29 mouse cellular contexts compared by ENCODE assay signal in genomic region chr7:25878735-25879134, GRCm38 (mm10). TPM values are rescaled to one million over a fixed set of nuclear protein-coding genes. Genes with fewer than 3 reads are reported as not detected.
A peak's percentile ranks its signal among the peaks of the same experiment; 100 is the strongest.
DNase-seq lines count a peak whose midpoint lies in the region; ATAC-seq and TF ChIP-seq lines count a peak whose summit lies in the region.
"Had no signal": no experiment of that assay in that cellular context is flagged by ENCODE, and none has a peak within 500 bp of the region (broad histone marks: within the 10 kb centered on the region; RNA-seq: fewer than 3 reads in every experiment).

No protein-coding gene starts in this region.

- H3K9ac ChIP-seq in lung, embryonic 14.5 days, result no peak overlapping the region
- no peak overlapping the region for H3K9ac ChIP-seq in heart, adult 2 months (ENCODE audit: low read depth, low read length)
- H3K9ac ChIP-seq: hindbrain, embryonic 12.5 days; limb, embryonic 12.5 days; lung, embryonic 15.5 days; neural tube, embryonic 13.5 days had no signal

- peak; percentile 47; the same call in 1 of the 2 replicates for ATAC-seq in lung, embryonic 14.5 days (ENCODE audit: insufficient read depth)
- ATAC-seq: forebrain, embryonic 14.5 days; midbrain, embryonic 16.5 days had no signal

- no peak overlapping the region for H3K4me3 ChIP-seq in lung, adult 2 months (replicated peaks; ENCODE audit: extremely low read depth, low read depth, low read length)
- no peak overlapping the region for H3K4me3 ChIP-seq in lung, embryonic 14.5 days (ENCODE audit: low read depth, low read length)
- H3K4me3 ChIP-seq in heart, adult 2 months, result no peak overlapping the region
- H3K4me3 ChIP-seq: erythroblast, embryonic 14.5 days; hindbrain, embryonic 12.5 days; layer of hippocampus, adult 2 months; limb, embryonic 12.5 days; lung, embryonic 15.5 days; myocyte; neural tube, embryonic 13.5 days had no signal

- no peak for TF ChIP-seq CTCF in lung, adult 2 months (IDR thresholded peaks at IDR 0.05; ENCODE audit: insufficient read depth, low read length)
- TF ChIP-seq CTCF in lung, embryonic 14.5 days (IDR thresholded peaks at IDR 0.05; ENCODE audit: low read depth), result no peak
- no peak for TF ChIP-seq CTCF in heart, adult 2 months (IDR thresholded peaks at IDR 0.05)

- no peaks in the 10 kb centered on the region for H3K4me1 ChIP-seq in lung, adult 2 months (ENCODE audit: control insufficient read depth, insufficient read depth, low read length)
- H3K4me1 ChIP-seq in lung, embryonic 14.5 days (ENCODE audit: insufficient read depth), result no peaks in the 10 kb centered on the region
- no peaks in the 10 kb centered on the region for H3K4me1 ChIP-seq in heart, adult 2 months (ENCODE audit: control insufficient read depth, insufficient read depth, low read length)
- H3K4me1 ChIP-seq: hindbrain, embryonic 12.5 days; limb, embryonic 12.5 days; lung, embryonic 15.5 days; neural tube, embryonic 13.5 days had no signal

- no peaks in the 10 kb centered on the region for H3K79me2 ChIP-seq in heart, adult 2 months (replicated peaks; ENCODE audit: control insufficient read depth, insufficient read depth, low read length)

- peak; percentile 80 to 84 for DNase-seq in lung, adult 18-20 months
- DNase-seq in lung, adult 2 months, result no peak
- DNase-seq in lung, embryonic 14.5 days, result peak; percentile 36
- DNase-seq in lung, postnatal 36 days, result peak; percentile 87
- peak; percentile 26 for DNase-seq in yolk sac, embryonic 10.5 days (ENCODE audit: low spot score)
- no peak for DNase-seq in gastrocnemius, postnatal 36 days
- DNase-seq in heart, adult 2 months, result no peak
- DNase-seq in ovary, postnatal 10 days (ENCODE audit: low spot score), result no peak
- DNase-seq: cerebellum, adult 11-12 months; cerebellum, postnatal 10 days; gastrocnemius, postnatal 10 days; heart, adult 18-20 months; kidney, adult 8-10 months; kidney, postnatal 14 days; thymus, adult 2 months had no signal

- no peak for TF ChIP-seq EP300 in heart, adult 2 months (IDR thresholded peaks at IDR 0.05; ENCODE audit: insufficient read depth, low read depth, low read length)

- WGBS in lung, adult 2 months, result 46% methylated on average over 6 of the region's 6 CpGs
- 35% methylated on average over 6 of the region's 6 CpGs for WGBS in lung, embryonic 14.5 days
- WGBS in heart, adult 2 months, result 53% methylated on average over 6 of the region's 6 CpGs

- H3K9me3 ChIP-seq in lung, embryonic 14.5 days (ENCODE audit: low read depth, low read length), result no peaks in the 10 kb centered on the region
- H3K9me3 ChIP-seq: hindbrain, embryonic 12.5 days; limb, embryonic 12.5 days; lung, embryonic 15.5 days; neural tube, embryonic 13.5 days had no signal

- H3K36me3 ChIP-seq in lung, embryonic 14.5 days (ENCODE audit: insufficient read depth), result no peaks in the 10 kb centered on the region
- H3K36me3 ChIP-seq in heart, adult 2 months (ENCODE audit: control insufficient read depth, insufficient read depth, low read length), result no peaks in the 10 kb centered on the region
- H3K36me3 ChIP-seq: hindbrain, embryonic 12.5 days; limb, embryonic 12.5 days; lung, embryonic 15.5 days; neural tube, embryonic 13.5 days had no signal

- no peak for TF ChIP-seq POLR2A in lung, adult 2 months (IDR thresholded peaks at IDR 0.05; ENCODE audit: borderline replicate concordance, extremely low read depth, low read depth, low read length)
- no peak for TF ChIP-seq POLR2A in heart, adult 2 months (IDR thresholded peaks at IDR 0.05; ENCODE audit: insufficient read depth, low read depth, low read length)

- intact Hi-C loops in gastrocnemius, postnatal 36 days (cut with DNase I), result no loop called here
- intact Hi-C loops in heart, adult 2 months (cut with DNase I), result no loop called here

- H3K27ac ChIP-seq in lung, embryonic 14.5 days (ENCODE audit: low read depth), result 0 out of 2 replicates have a peak overlapping the region, but pooled peaks have one; percentile 24
- no peak overlapping the region for H3K27ac ChIP-seq in heart, adult 2 months
- H3K27ac ChIP-seq: hindbrain, embryonic 12.5 days; layer of hippocampus, adult 2 months; limb, embryonic 12.5 days; lung, embryonic 15.5 days; neural tube, embryonic 13.5 days had no signal

- H3K4me2 ChIP-seq in lung, embryonic 14.5 days, result no peak overlapping the region
- H3K4me2 ChIP-seq: hindbrain, embryonic 12.5 days; limb, embryonic 12.5 days; liver, embryonic 11.5 days; lung, embryonic 15.5 days; neural tube, embryonic 13.5 days had no signal

- H3K27me3 ChIP-seq in lung, embryonic 14.5 days (ENCODE audit: insufficient read depth, low read length), result no peaks in the 10 kb centered on the region
- H3K27me3 ChIP-seq in heart, adult 2 months (ENCODE audit: control insufficient read depth, insufficient read depth, low read length), result no peaks in the 10 kb centered on the region
- H3K27me3 ChIP-seq: hindbrain, embryonic 12.5 days; lung, embryonic 15.5 days; neural tube, embryonic 13.5 days had no signal

RNA-seq across cellular contexts. Expression of gene Cyp2b10, which starts 18.7 kb away (rescaled TPM):
- 120 and 161 TPM in 2 replicates for polyA plus RNA-seq in lung, adult 2 months (2012; rRNA removed)
- polyA plus RNA-seq in lung, embryonic 14.5 days (2014; fragmentation: Nextera tagmentation; extraction: Ambion mirVana), result 0.47 TPM in 1 of 2 replicates, not detected in the other
- not detected for total RNA-seq in gastrocnemius, postnatal 36 days (2021)
- total RNA-seq in heart, adult 2 months (2021), result 1 to 10 TPM; 1.3 to 3.1 TPM
- polyA plus RNA-seq in heart, adult 2 months (2012; rRNA removed), result 0.29 and 1.8 TPM in 2 replicates
- total RNA-seq: gastrocnemius, postnatal 10 days; left cerebral cortex, postnatal 10 days; megakaryocyte-erythroid progenitor cell, adult 5-6 weeks had no signal
- polyA plus RNA-seq: embryonic facial prominence, embryonic 11.5 days; erythroblast, embryonic 14.5 days; forebrain, embryonic 14.5 days; heart, embryonic 14.5 days; hindbrain, embryonic 12.5 days; limb, embryonic 12.5 days; liver, embryonic 11.5 days; midbrain, embryonic 16.5 days; neural tube, embryonic 13.5 days had no signal

Comparison
In these comparisons a context has a peak if more than half of its experiments do, and no peak if none do; other contexts are left out.
1. DNase-seq: peak in lung, adult 18-20 months (2 of 2), lung, embryonic 14.5 days (single experiment), lung, postnatal 36 days (single experiment) and yolk sac, embryonic 10.5 days (single experiment); none in lung, adult 2 months (single experiment), gastrocnemius, postnatal 36 days (0 of 2), heart, adult 2 months (0 of 2) and ovary, postnatal 10 days (single experiment).
2. RNA of gene Cyp2b10, which starts 18.7 kb away (polyA plus RNA-seq): 120 to 161 TPM in lung, adult 2 months; 0.29 to 1.8 TPM in heart, adult 2 months and 0.47 TPM in lung, embryonic 14.5 days; every median in the first group is over 10 times any median in the second.